Mouse (Mus musculus): ENCODE results near the gene Sirt3.

DNA sequence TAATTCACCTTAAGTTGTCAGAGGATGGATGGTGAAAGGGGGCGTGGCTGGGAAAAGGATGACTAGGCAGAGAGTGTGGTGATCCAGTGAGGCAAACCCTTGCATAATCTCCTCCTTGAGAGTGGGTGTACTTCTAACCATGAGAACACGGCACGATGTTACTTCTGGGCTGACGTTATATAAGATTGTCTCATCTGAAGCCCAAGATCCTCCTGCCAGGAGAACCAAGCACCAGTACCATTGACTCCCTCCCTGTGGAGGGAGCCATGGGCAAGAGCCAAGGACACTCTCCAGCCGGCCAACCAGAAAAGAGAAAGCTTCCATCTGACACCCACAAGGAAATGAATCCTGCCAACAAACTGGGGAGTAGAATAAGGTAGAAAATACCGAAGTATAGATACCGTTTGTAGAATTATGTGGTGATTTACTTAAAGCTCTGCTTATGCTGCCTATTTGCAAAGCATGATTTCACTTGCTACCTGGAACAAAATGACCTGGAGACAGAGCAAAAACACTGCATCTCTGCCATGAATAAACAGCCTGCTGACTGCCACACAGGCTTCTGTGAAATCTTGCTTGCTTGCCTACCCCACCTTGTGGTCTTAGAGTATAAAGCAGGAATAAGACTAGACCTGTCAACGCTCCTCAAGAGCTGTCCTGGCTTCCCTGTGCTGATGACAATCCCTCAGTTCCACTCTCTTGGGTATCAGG lies 53.8 kb downstream of the Sirt3 start:
- TF ChIP-seq CTCF (IDR thresholded peaks at IDR 0.05; ENCODE audit: borderline replicate concordance, control insufficient read depth, extremely low read depth, insufficient read depth, low read length, poor library complexity) (no peak), POLR2A (IDR thresholded peaks at IDR 0.05; ENCODE audit: control insufficient read depth, extremely low read depth, insufficient read depth, low read length, poor library complexity) (no peak)
